Mouse (Mus musculus): ENCODE measurements around the gene Lingo1.

GRCm38 (mm10) chr9:56738261-56739171, 57.8 kb downstream of the Lingo1 start:
- TF ChIP-seq POLR2A (IDR thresholded peaks at IDR 0.05; ENCODE audit: low read depth, low read length) (no peak), CTCF (IDR thresholded peaks at IDR 0.05; ENCODE audit: extremely low read depth, insufficient read depth, insufficient read length, insufficient replicate concordance) (no peak)

Measured in spleen, adult 2 months (tissue).